Mouse (Mus musculus) urinary bladder, postnatal 10 days (tissue): ENCODE data around the gene Arntl2.
"Not testable (repeated sequence)": the region's sequence is repeated elsewhere in the genome, so short reads cannot be mapped to it uniquely, and the experiment has no call there.

ENCODE experiments used
- DNase-seq: peaks from one replicate; pipeline ENCODE4 v3.0.0; 2022; ENCODE audit warnings: low spot score

Arntl2 gene

GRCm38 (mm10) chr6:146848281-146848680 is 52.4 kb downstream of the Arntl2 start:
- no peak for DNase-seq

GRCm38 (mm10) chr6:146850050-146850449 is 54.2 kb downstream of the Arntl2 start, which contains the start of gene Smco2:
Gene Smco2, plus strand, starts transcription at chr6:146850104.
- DNase-seq: no peak

- no peak for DNase-seq
These were observed 56.1 kb downstream of the Arntl2 start for GRCm38 (mm10) chr6:146851916-146852315.

GRCm38 (mm10) chr6:146852739-146853138 is 56.9 kb downstream of the Arntl2 start:
- no peak for DNase-seq

GRCm38 (mm10) chr6:146855185-146855584 is 59.3 kb downstream of the Arntl2 start:
- DNase-seq: no peak

- DNase-seq: no peak
These were observed 61.5 kb downstream of the Arntl2 start for GRCm38 (mm10) chr6:146857386-146857785.

GRCm38 (mm10) chr6:146863154-146863553 is 67.3 kb downstream of the Arntl2 start:
- no peak for DNase-seq

GRCm38 (mm10) chr6:146864370-146864769 is 68.5 kb downstream of the Arntl2 start:
- DNase-seq: not testable (repeated sequence)

GRCm38 (mm10) chr6:146865701-146866100 is 69.8 kb downstream of the Arntl2 start:
- no peak for DNase-seq

GRCm38 (mm10) chr6:146871975-146872374 is 76.1 kb downstream of the Arntl2 start:
- DNase-seq: no peak

- DNase-seq: no peak
These were observed 78.6 kb downstream of the Arntl2 start for GRCm38 (mm10) chr6:146874415-146874814.

GRCm38 (mm10) chr6:146876820-146877219 is 81.0 kb downstream of the Arntl2 start:
- DNase-seq: no peak

GRCm38 (mm10) chr6:146877425-146878045 is 81.7 kb downstream of the Arntl2 start:
- no peak for DNase-seq

GRCm38 (mm10) chr6:146878926-146879325 is 83.1 kb downstream of the Arntl2 start:
- DNase-seq: no peak

GRCm38 (mm10) chr6:146879856-146880255 is 84.0 kb downstream of the Arntl2 start:
- no peak for DNase-seq

GRCm38 (mm10) chr6:146880296-146880695 is 84.4 kb downstream of the Arntl2 start:
- DNase-seq: no peak

- no peak for DNase-seq
These were observed 86.3 kb downstream of the Arntl2 start for GRCm38 (mm10) chr6:146881896-146882770.
